Comparison of ENCODE assay signal across 25 mouse cellular contexts in genomic region chr9:51185386-51185785, GRCm38 (mm10). TPM values are rescaled to one million over a fixed set of nuclear protein-coding genes. Genes with fewer than 3 reads are reported as not detected.
DNase-seq lines count a peak whose midpoint lies in the region; ATAC-seq and TF ChIP-seq lines count a peak whose summit lies in the region.
"Had no signal": no experiment of that assay in that cellular context is flagged by ENCODE, and none has a peak within 500 bp of the region (broad histone marks: within the 10 kb centered on the region; RNA-seq: fewer than 3 reads in every experiment).

No protein-coding gene starts in this region.

- H3K4me2 ChIP-seq in heart, embryonic 12.5 days, result no peak overlapping the region
- H3K4me2 ChIP-seq: forebrain, embryonic 13.5 days; hindbrain, embryonic 15.5 days; limb, embryonic 12.5 days had no signal

- 83% methylated on average over 4 of the region's 4 CpGs for WGBS in cerebellum, adult 2 months
- 55% methylated on average over 4 of the region's 4 CpGs for WGBS in heart, embryonic 12.5 days

- H3K27me3 ChIP-seq in cerebellum, adult 2 months (ENCODE audit: control insufficient read depth, insufficient read depth, low read length), result no peaks in the 10 kb centered on the region
- H3K27me3 ChIP-seq in heart, embryonic 12.5 days (replicated peaks), result no peaks in the 10 kb centered on the region
- H3K27me3 ChIP-seq: forebrain, embryonic 13.5 days; hindbrain, embryonic 15.5 days; limb, embryonic 12.5 days had no signal

- no peak for TF ChIP-seq POLR2A in cerebellum, adult 2 months (IDR thresholded peaks at IDR 0.05; ENCODE audit: borderline replicate concordance, insufficient read depth, low read length)

- no peak for TF ChIP-seq CTCF in left cerebral cortex, adult 2 months (IDR thresholded peaks at IDR 0.05)
- no peak for TF ChIP-seq CTCF in cerebellum, adult 2 months (IDR thresholded peaks at IDR 0.05; ENCODE audit: borderline replicate concordance, insufficient read depth, low read depth, low read length)

- no peaks in the 10 kb centered on the region for H3K9me3 ChIP-seq in heart, embryonic 12.5 days (replicated peaks)
- H3K9me3 ChIP-seq: forebrain, embryonic 13.5 days; hindbrain, embryonic 15.5 days; limb, embryonic 12.5 days; megakaryocyte, embryonic 14.5 days had no signal

- H3K27ac ChIP-seq in left cerebral cortex, adult 2 months, result no peak overlapping the region
- H3K27ac ChIP-seq in cerebellum, adult 2 months (ENCODE audit: insufficient read depth, low read length), result no peak overlapping the region
- H3K27ac ChIP-seq in heart, embryonic 12.5 days (ENCODE audit: poor library complexity, severe bottlenecking), result no peak overlapping the region
- H3K27ac ChIP-seq: forebrain, embryonic 13.5 days; heart, adult 2 months; hindbrain, embryonic 15.5 days; limb, embryonic 12.5 days; liver, embryonic 14.5 days had no signal

- H3K4me3 ChIP-seq in left cerebral cortex, adult 2 months, result no peak overlapping the region
- no peak overlapping the region for H3K4me3 ChIP-seq in cerebellum, adult 2 months (replicated peaks; ENCODE audit: insufficient read depth, low read depth, low read length)
- H3K4me3 ChIP-seq in heart, embryonic 12.5 days, result no peak overlapping the region
- H3K4me3 ChIP-seq: forebrain, embryonic 13.5 days; heart, adult 2 months; hindbrain, embryonic 15.5 days; limb, embryonic 12.5 days; megakaryocyte, embryonic 14.5 days had no signal

- no peak overlapping the region for H3K9ac ChIP-seq in heart, embryonic 12.5 days
- H3K9ac ChIP-seq: forebrain, embryonic 13.5 days; hindbrain, embryonic 15.5 days; limb, embryonic 12.5 days; liver, embryonic 14.5 days had no signal

- ATAC-seq in heart, embryonic 12.5 days (ENCODE audit: insufficient number of reproducible peaks, low FRiP score), result no peak
- ATAC-seq: forebrain, embryonic 13.5 days; lung, postnatal 0 days; midbrain, embryonic 16.5 days had no signal

- peak; percentile 28 to 76 for DNase-seq in frontal cortex, adult 2 months (ENCODE audit: extremely low spot score in 1 of 2, low spot score in 1 of 2)
- no peak for DNase-seq in frontal cortex, postnatal 14 days (ENCODE audit: low spot score in 2 of 2)
- peak; percentile 44 for DNase-seq in CD4-positive helper T cell, adult 2 months (ENCODE audit: low read depth, low spot score)
- peak; percentile 25 to 57 for DNase-seq in left cerebral cortex, adult 2 months (ENCODE audit: extremely low spot score in 1 of 2, low spot score in 2 of 2)
- peak; percentile 45 for DNase-seq in right cerebral cortex, postnatal 25 days
- no peak for DNase-seq in cerebellum, adult 2 months
- no peak for DNase-seq in spleen, postnatal 4 days (ENCODE audit: low spot score in 2 of 2)
- DNase-seq: adrenal gland, adult 8-10 months; cerebellum, adult 9-10 months; embryo, embryonic 11 days; gastrocnemius, postnatal 10 days; heart, adult 2 months; kidney, adult 18-20 months; kidney, postnatal 25 days; retina, postnatal 1 day had no signal

- intact Hi-C loops in left cerebral cortex, adult 2 months (cut with DNase I), result no loop called here

- no peaks in the 10 kb centered on the region for H3K36me3 ChIP-seq in heart, embryonic 12.5 days
- H3K36me3 ChIP-seq: hindbrain, embryonic 15.5 days; limb, embryonic 12.5 days had no signal

- peaks cover 12% of the 10 kb centered on the region for H3K4me1 ChIP-seq in cerebellum, adult 2 months (ENCODE audit: control insufficient read depth, insufficient read depth, low read length)
- no peaks in the 10 kb centered on the region for H3K4me1 ChIP-seq in heart, embryonic 12.5 days (replicated peaks)
- H3K4me1 ChIP-seq: forebrain, embryonic 13.5 days; hindbrain, embryonic 15.5 days; limb, embryonic 12.5 days; megakaryocyte, embryonic 14.5 days had no signal

RNA-seq across cellular contexts. Expression of gene Gm32742, which starts 20.1 kb away (rescaled TPM):
- polyA plus RNA-seq in frontal cortex, adult 2 months (2012; rRNA removed), result 0.02 TPM in 1 of 2 replicates, not detected in the other
- total RNA-seq in left cerebral cortex, adult 2 months (2021), result not detected
- 0.02 TPM in 1 of 2 replicates, not detected in the other for polyA plus RNA-seq in cerebellum, adult 2 months (2012; rRNA removed)
- polyA plus RNA-seq in heart, embryonic 12.5 days (2016; fragmentation: Nextera tagmentation; extraction: Ambion mirVana), result not detected in 2 replicates
- total RNA-seq: adrenal gland, adult 8-10 months; gastrocnemius, postnatal 10 days; heart, adult 2 months had no signal
- polyA plus RNA-seq: forebrain, embryonic 13.5 days; heart, postnatal 0 days; hindbrain, embryonic 15.5 days; neural tube, embryonic 14.5 days had no signal

RNA-seq across cellular contexts. Expression of gene Pou2af1, which starts 28.1 kb away (rescaled TPM):
- polyA plus RNA-seq in frontal cortex, adult 2 months (2012; rRNA removed), result 0.22 and 0.23 TPM in 2 replicates
- under 1 TPM in 1 of 2 experiments, not detected in 1; 0.14 TPM for total RNA-seq in left cerebral cortex, adult 2 months (2021)
- polyA plus RNA-seq in cerebellum, adult 2 months (2012; rRNA removed), result 0.19 and 0.20 TPM in 2 replicates
- polyA plus RNA-seq in heart, embryonic 12.5 days (2016; fragmentation: Nextera tagmentation; extraction: Ambion mirVana), result not detected in 2 replicates
- polyA plus RNA-seq: limb, embryonic 12.5 days; neural tube, embryonic 14.5 days had no signal

Comparison
In these comparisons a context has a peak if more than half of its experiments do, and no peak if none do; other contexts are left out.
1. DNase-seq: peak in frontal cortex, adult 2 months (2 of 2), CD4-positive helper T cell, adult 2 months (single experiment), left cerebral cortex, adult 2 months (2 of 2) and right cerebral cortex, postnatal 25 days (single experiment); none in frontal cortex, postnatal 14 days (0 of 2), cerebellum, adult 2 months (0 of 2) and spleen, postnatal 4 days (0 of 2).